Mouse (Mus musculus): Measurements from ENCODE around the gene Hoxd1. TPM values are rescaled to one million over a fixed set of nuclear protein-coding genes. Genes with fewer than 3 reads are reported as not detected.

The Hoxd1 gene
- total RNA-seq, 2 experiments from 2014 or later = not detected

GRCm38 (mm10) chr2:74748436-74748995 lies 14.3 kb upstream of the Hoxd1 start:
- no peak for DNase-seq

GRCm38 (mm10) chr2:74749337-74750121 lies 13.3 kb upstream of the Hoxd1 start:
- peak; percentile 48 to 56 for DNase-seq

GRCm38 (mm10) chr2:74750731-74751250 lies 12.0 kb upstream of the Hoxd1 start:
- no peak for DNase-seq

GRCm38 (mm10) chr2:74751861-74752260 lies 10.9 kb upstream of the Hoxd1 start:
- DNase-seq = no peak

GRCm38 (mm10) chr2:74752431-74753174 lies 10.2 kb upstream of the Hoxd1 start:
- no peak for DNase-seq

- no peak for DNase-seq
These were observed 9.6 kb upstream of the Hoxd1 start for GRCm38 (mm10) chr2:74753175-74753523.

GRCm38 (mm10) chr2:74753711-74754110 lies 9.1 kb upstream of the Hoxd1 start:
- DNase-seq = no peak

- DNase-seq = no peak
These were observed 2.6 kb upstream of the Hoxd1 start for GRCm38 (mm10) chr2:74760146-74760545.

- DNase-seq = no peak
These were observed 839 bp upstream of the Hoxd1 start for GRCm38 (mm10) chr2:74761941-74762340.

GRCm38 (mm10) chr2:74763245-74763735 lies 510 bp downstream of the Hoxd1 start:
- DNase-seq = no peak

- no peak for DNase-seq
These were observed 1.2 kb downstream of the Hoxd1 start for GRCm38 (mm10) chr2:74763976-74764375.

- DNase-seq = no peak
These were observed 11.6 kb downstream of the Hoxd1 start for GRCm38 (mm10) chr2:74774359-74774758.

- DNase-seq = peak in 1 of 2 experiments; percentile 2
These were observed 14.9 kb downstream of the Hoxd1 start for GRCm38 (mm10) chr2:74777536-74778275.

GRCm38 (mm10) chr2:74781386-74781785 lies 18.6 kb downstream of the Hoxd1 start:
- no peak for DNase-seq

GRCm38 (mm10) chr2:74795531-74795930 lies 32.8 kb downstream of the Hoxd1 start:
- DNase-seq = no peak

- DNase-seq = no peak
These were observed 45.7 kb downstream of the Hoxd1 start for GRCm38 (mm10) chr2:74808431-74808830.

Small RNA genes within 50 kb of the gene (microRNA-seq; reads per million reads assigned to microRNA genes)
- gene Mir10b = 21,456 reads per million, percentile 97 among the genes with 10 or more reads in this experiment

Other genes starting within 250 kb of the Hoxd1 start
- gene Lnpk, start 183.5 kb upstream of the Hoxd1 start, total RNA-seq (2021) = 10 to 100 TPM; 15.8 to 16.2 TPM
- gene Evx2, start 103.4 kb upstream of the Hoxd1 start, total RNA-seq (2021) = not detected
- not detected for gene Hoxd13, start 94.7 kb upstream of the Hoxd1 start, total RNA-seq (2021)
- not detected for gene Hoxd12, start 88.0 kb upstream of the Hoxd1 start, total RNA-seq (2021)
- gene Hoxd11, start 83.4 kb upstream of the Hoxd1 start, total RNA-seq (2021) = not detected
- not detected for gene Hoxd10, start 71.1 kb upstream of the Hoxd1 start, total RNA-seq (2021)
- gene Hoxd9, start 65.3 kb upstream of the Hoxd1 start, total RNA-seq (2021) = 1 to 10 TPM; 3.8 to 4.1 TPM
- 10 to 100 TPM; 23.9 to 35.9 TPM for gene Hoxd8, start 58.4 kb upstream of the Hoxd1 start, total RNA-seq (2021)
- under 1 TPM; 0.17 to 0.36 TPM for gene Hoxd3, start 51.1 kb upstream of the Hoxd1 start, total RNA-seq (2021)
- 10 to 100 TPM; 13.6 to 15.5 TPM for gene Hoxd4, start 51.1 kb upstream of the Hoxd1 start, total RNA-seq (2021)
- 1 to 10 TPM; 1.6 to 2.0 TPM for gene Gm28230, start 36.3 kb upstream of the Hoxd1 start, total RNA-seq (2021)
- gene Mtx2, start 62.8 kb downstream of the Hoxd1 start, total RNA-seq (2021) = 10 to 100 TPM; 64.7 to 98.5 TPM

Data from adrenal gland, postnatal 36 days (tissue).